13 mouse cellular contexts compared by ENCODE assay signal in genomic region chr14:20377112-20377521, GRCm38 (mm10). TPM values are rescaled to one million over a fixed set of nuclear protein-coding genes. Genes with fewer than 3 reads are reported as not detected.
DNase-seq lines count a peak whose midpoint lies in the region; ATAC-seq and TF ChIP-seq lines count a peak whose summit lies in the region.
"Had no signal": no experiment of that assay in that cellular context is flagged by ENCODE, and none has a peak within 500 bp of the region (broad histone marks: within the 10 kb centered on the region; RNA-seq: fewer than 3 reads in every experiment).

No protein-coding gene starts in this region.

- peak overlapping the region; percentile 66 for H3K27ac ChIP-seq in heart, embryonic 13.5 days (replicated peaks)
- H3K27ac ChIP-seq in heart, adult 2 months, result no peak overlapping the region
- H3K27ac ChIP-seq in hindbrain, postnatal 0 days, result no peak overlapping the region
- H3K27ac ChIP-seq: forebrain, embryonic 10.5 days; gastrocnemius, adult 2 months; hindbrain, embryonic 14.5 days; midbrain, embryonic 13.5 days had no signal

- no peaks in the 10 kb centered on the region for H3K9me3 ChIP-seq in heart, embryonic 13.5 days
- H3K9me3 ChIP-seq in megakaryocyte, embryonic 14.5 days, result no peaks in the 10 kb centered on the region
- no peaks in the 10 kb centered on the region for H3K9me3 ChIP-seq in hindbrain, postnatal 0 days (ENCODE audit: low read length)
- H3K9me3 ChIP-seq: forebrain, embryonic 10.5 days; midbrain, embryonic 13.5 days had no signal

- DNase-seq in heart, adult 2 months, result no peak
- no peak for DNase-seq in left cerebral cortex, adult 9 months (ENCODE audit: low spot score in 2 of 2)
- DNase-seq in kidney, postnatal 36 days, result no peak
- no peak for DNase-seq in hindbrain, postnatal 0 days (ENCODE audit: low spot score)
- DNase-seq: cerebellum, adult 9-11 months; gastrocnemius, adult 2 months had no signal

- no peaks in the 10 kb centered on the region for H3K27me3 ChIP-seq in heart, embryonic 13.5 days (replicated peaks)
- H3K27me3 ChIP-seq in heart, adult 2 months (ENCODE audit: control insufficient read depth, insufficient read depth, low read length), result no peaks in the 10 kb centered on the region
- H3K27me3 ChIP-seq in megakaryocyte, embryonic 14.5 days (replicated peaks), result no peaks in the 10 kb centered on the region
- no peaks in the 10 kb centered on the region for H3K27me3 ChIP-seq in hindbrain, postnatal 0 days (ENCODE audit: insufficient read depth, low read length)
- H3K27me3 ChIP-seq: midbrain, embryonic 13.5 days had no signal

- no peak overlapping the region; the same call in 1 of the 2 replicates for H3K9ac ChIP-seq in heart, embryonic 13.5 days
- H3K9ac ChIP-seq in heart, adult 2 months (ENCODE audit: low read depth, low read length), result no peak overlapping the region
- no peak overlapping the region for H3K9ac ChIP-seq in hindbrain, postnatal 0 days (replicated peaks; ENCODE audit: low read length)
- H3K9ac ChIP-seq: hindbrain, embryonic 14.5 days; midbrain, embryonic 13.5 days had no signal

- H3K4me1 ChIP-seq in heart, embryonic 13.5 days, result peaks cover 23% of the 10 kb centered on the region
- H3K4me1 ChIP-seq in heart, adult 2 months (ENCODE audit: control insufficient read depth, insufficient read depth, low read length), result no peaks in the 10 kb centered on the region
- peaks cover 33% of the 10 kb centered on the region for H3K4me1 ChIP-seq in megakaryocyte, embryonic 14.5 days
- no peaks in the 10 kb centered on the region for H3K4me1 ChIP-seq in hindbrain, postnatal 0 days (ENCODE audit: insufficient read depth, low read length)
- H3K4me1 ChIP-seq: forebrain, embryonic 10.5 days; midbrain, embryonic 13.5 days had no signal

- TF ChIP-seq EP300 in heart, adult 2 months (IDR thresholded peaks at IDR 0.05; ENCODE audit: insufficient read depth, low read depth, low read length), result no peak

- peak; percentile 37; the same call in 1 of the 2 replicates for ATAC-seq in heart, embryonic 13.5 days (ENCODE audit: extremely low read depth, insufficient number of reproducible peaks, low FRiP score, low TSS enrichment)
- ATAC-seq in megakaryocyte, adult 5-6 weeks (ENCODE audit: poor library complexity, severe bottlenecking), result no peak
- ATAC-seq in common myeloid progenitor, adult 5-6 weeks (replicated peaks; ENCODE audit: low read depth, poor library complexity, severe bottlenecking), result peak; percentile 35
- no peak for ATAC-seq in hindbrain, postnatal 0 days
- ATAC-seq: midbrain, embryonic 13.5 days had no signal

- 47% methylated on average over 4 of the region's 4 CpGs for WGBS in heart, embryonic 13.5 days
- 40% methylated on average over 4 of the region's 4 CpGs for WGBS in heart, adult 2 months
- WGBS in hindbrain, postnatal 0 days, result 81% methylated on average over 4 of the region's 4 CpGs

- peaks cover 70% of the 10 kb centered on the region for H3K36me3 ChIP-seq in heart, embryonic 13.5 days
- no peaks in the 10 kb centered on the region for H3K36me3 ChIP-seq in heart, adult 2 months (ENCODE audit: control insufficient read depth, insufficient read depth, low read length)
- H3K36me3 ChIP-seq in megakaryocyte, embryonic 14.5 days (replicated peaks; ENCODE audit: low read length), result peaks cover 76% of the 10 kb centered on the region
- H3K36me3 ChIP-seq in hindbrain, postnatal 0 days (ENCODE audit: insufficient read depth, low read length), result peaks cover 51% of the 10 kb centered on the region

- intact Hi-C loops in heart, adult 2 months (cut with DNase I), result no loop called here

- H3K4me2 ChIP-seq in heart, embryonic 13.5 days, result no peak overlapping the region
- no peak overlapping the region for H3K4me2 ChIP-seq in hindbrain, postnatal 0 days (ENCODE audit: low read depth, low read length)
- H3K4me2 ChIP-seq: hindbrain, embryonic 14.5 days; midbrain, embryonic 13.5 days had no signal

- TF ChIP-seq POLR2A in heart, adult 2 months (IDR thresholded peaks at IDR 0.05; ENCODE audit: insufficient read depth, low read depth, low read length), result no peak

- H3K79me2 ChIP-seq in heart, adult 2 months (replicated peaks; ENCODE audit: control insufficient read depth, insufficient read depth, low read length), result no peaks in the 10 kb centered on the region

- H3K4me3 ChIP-seq in heart, embryonic 13.5 days, result no peak overlapping the region
- H3K4me3 ChIP-seq in heart, adult 2 months, result no peak overlapping the region
- H3K4me3 ChIP-seq in megakaryocyte, embryonic 14.5 days (replicated peaks), result peak overlapping the region; percentile 31
- H3K4me3 ChIP-seq in hindbrain, postnatal 0 days (ENCODE audit: low read length), result no peak overlapping the region
- H3K4me3 ChIP-seq: forebrain, embryonic 10.5 days; gastrocnemius, adult 2 months; midbrain, embryonic 13.5 days had no signal

- no peak for TF ChIP-seq CTCF in heart, adult 2 months (IDR thresholded peaks at IDR 0.05)
- no peak for TF ChIP-seq CTCF in hindbrain, postnatal 0 days (IDR thresholded peaks at IDR 0.05; ENCODE audit: low read depth)

RNA-seq across cellular contexts. Expression of gene Dnajc9, which starts 11.6 kb away (rescaled TPM):
- 89.4 and 106 TPM in 2 replicates for polyA plus RNA-seq in heart, embryonic 13.5 days (2015; fragmentation: Nextera tagmentation; extraction: Ambion mirVana)
- 10 to 100 TPM; 11.9 to 13.4 TPM for total RNA-seq in heart, adult 2 months (2021)
- polyA plus RNA-seq in heart, adult 2 months (2012; rRNA removed), result 7.2 and 8.2 TPM in 2 replicates
- 34.4 and 53.3 TPM in 2 replicates for polyA plus RNA-seq in megakaryocyte, embryonic 14.5 days (2012; ENCODE audit: insufficient read depth, low replicate concordance)
- 52.3 and 53.9 TPM in 2 replicates for total RNA-seq in megakaryocyte, adult 5-6 weeks (2015)
- total RNA-seq in megakaryocyte, adult 5-6 weeks (2017), result 170 and 172 TPM in 2 replicates
- 329 and 390 TPM in 2 replicates for total RNA-seq in common myeloid progenitor, adult 5-6 weeks (2017)
- 29.2 and 44.2 TPM in 2 replicates for total RNA-seq in hindbrain, postnatal 0 days (2014; rRNA removed)
- 111 and 114 TPM in 2 replicates for polyA plus RNA-seq in hindbrain, postnatal 0 days (2015; fragmentation: Nextera tagmentation; extraction: Ambion mirVana)

RNA-seq across cellular contexts. Expression of gene Mrps16, which starts 16.3 kb away (rescaled TPM):
- polyA plus RNA-seq in heart, embryonic 13.5 days (2015; fragmentation: Nextera tagmentation; extraction: Ambion mirVana), result 83.8 and 93.9 TPM in 2 replicates
- 10 to 100 TPM; 68.6 to 74.9 TPM for total RNA-seq in heart, adult 2 months (2021)
- polyA plus RNA-seq in heart, adult 2 months (2012; rRNA removed), result 54.7 and 65.4 TPM in 2 replicates
- polyA plus RNA-seq in megakaryocyte, embryonic 14.5 days (2012; ENCODE audit: insufficient read depth, low replicate concordance), result 17.7 and 18.6 TPM in 2 replicates
- 60.7 and 78.0 TPM in 2 replicates for total RNA-seq in megakaryocyte, adult 5-6 weeks (2015)
- 22.2 and 43.8 TPM in 2 replicates for total RNA-seq in megakaryocyte, adult 5-6 weeks (2017)
- 38.8 and 43.9 TPM in 2 replicates for total RNA-seq in common myeloid progenitor, adult 5-6 weeks (2017)
- total RNA-seq in hindbrain, postnatal 0 days (2014; rRNA removed), result 34.7 and 35.4 TPM in 2 replicates
- polyA plus RNA-seq in hindbrain, postnatal 0 days (2015; fragmentation: Nextera tagmentation; extraction: Ambion mirVana), result 68.1 and 72.3 TPM in 2 replicates

RNA-seq across cellular contexts. Expression of gene Fam149b, which starts 29.2 kb away (rescaled TPM):
- polyA plus RNA-seq in heart, embryonic 13.5 days (2015; fragmentation: Nextera tagmentation; extraction: Ambion mirVana), result 19.7 and 24.1 TPM in 2 replicates
- total RNA-seq in heart, adult 2 months (2021), result 10 to 100 TPM; 29.6 to 30.1 TPM
- polyA plus RNA-seq in heart, adult 2 months (2012; rRNA removed), result 23.1 and 36.5 TPM in 2 replicates
- polyA plus RNA-seq in megakaryocyte, embryonic 14.5 days (2012; ENCODE audit: insufficient read depth, low replicate concordance), result 13.7 and 15.8 TPM in 2 replicates
- total RNA-seq in megakaryocyte, adult 5-6 weeks (2015), result 22.1 and 23.9 TPM in 2 replicates
- 22.4 and 25.9 TPM in 2 replicates for total RNA-seq in megakaryocyte, adult 5-6 weeks (2017)
- 21.5 and 28.5 TPM in 2 replicates for total RNA-seq in common myeloid progenitor, adult 5-6 weeks (2017)
- 42.1 and 44.4 TPM in 2 replicates for total RNA-seq in hindbrain, postnatal 0 days (2014; rRNA removed)
- polyA plus RNA-seq in hindbrain, postnatal 0 days (2015; fragmentation: Nextera tagmentation; extraction: Ambion mirVana), result 25.9 and 28.8 TPM in 2 replicates

RNA-seq across cellular contexts. Expression of gene Ecd, which starts 29.2 kb away (rescaled TPM):
- polyA plus RNA-seq in heart, embryonic 13.5 days (2015; fragmentation: Nextera tagmentation; extraction: Ambion mirVana), result 30.8 and 34.1 TPM in 2 replicates
- total RNA-seq in heart, adult 2 months (2021), result 10 to 100 TPM; 31.7 to 36.9 TPM
- 16.2 and 26.2 TPM in 2 replicates for polyA plus RNA-seq in heart, adult 2 months (2012; rRNA removed)
- polyA plus RNA-seq in megakaryocyte, embryonic 14.5 days (2012; ENCODE audit: insufficient read depth, low replicate concordance), result 1.1 and 13.8 TPM in 2 replicates
- total RNA-seq in megakaryocyte, adult 5-6 weeks (2015), result 22.5 and 24.4 TPM in 2 replicates
- total RNA-seq in megakaryocyte, adult 5-6 weeks (2017), result 35.9 and 39.0 TPM in 2 replicates
- 60.3 and 73.0 TPM in 2 replicates for total RNA-seq in common myeloid progenitor, adult 5-6 weeks (2017)
- total RNA-seq in hindbrain, postnatal 0 days (2014; rRNA removed), result 29.8 and 38.6 TPM in 2 replicates
- 37.3 and 38.4 TPM in 2 replicates for polyA plus RNA-seq in hindbrain, postnatal 0 days (2015; fragmentation: Nextera tagmentation; extraction: Ambion mirVana)

Comparison
In these comparisons a context has a peak if more than half of its experiments do, and no peak if none do; other contexts are left out.
1. ATAC-seq: peak in heart, embryonic 13.5 days (single experiment) and common myeloid progenitor, adult 5-6 weeks (single experiment); none in megakaryocyte, adult 5-6 weeks (single experiment) and hindbrain, postnatal 0 days (single experiment).